Mouse (Mus musculus) T-cell, adult 2 months (primary cell): ENCODE measurements around the gene Fbxl14.

Source experiments
- DNase-seq: peaks from one replicate; pipeline ENCODE4 v3.0.0; 2022; ENCODE audit warnings: low spot score

Fbxl14 gene

DNA sequence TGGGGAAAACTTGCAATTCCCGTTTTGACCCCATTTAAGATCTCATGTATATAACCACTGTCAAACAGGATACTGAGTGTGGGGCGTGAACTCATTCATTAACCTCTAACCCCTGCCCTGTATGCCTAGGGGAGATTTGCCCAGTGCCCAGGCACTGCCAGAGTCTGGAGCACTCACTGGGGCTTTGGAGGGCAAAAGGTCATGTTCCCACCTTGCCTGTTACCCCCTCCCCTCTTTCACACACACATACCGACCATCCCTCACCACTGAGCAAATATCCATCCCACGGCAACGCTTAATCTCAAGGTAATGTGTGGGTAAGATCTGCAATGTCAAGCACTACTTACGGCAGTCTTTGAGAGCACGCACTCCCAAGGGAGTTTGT, 13.2 kb downstream of the Fbxl14 start:
- no peak for DNase-seq

GRCm38 (mm10) chr6:119499271-119499670, 19.8 kb downstream of the Fbxl14 start:
- peak; percentile 80 for DNase-seq

DNA sequence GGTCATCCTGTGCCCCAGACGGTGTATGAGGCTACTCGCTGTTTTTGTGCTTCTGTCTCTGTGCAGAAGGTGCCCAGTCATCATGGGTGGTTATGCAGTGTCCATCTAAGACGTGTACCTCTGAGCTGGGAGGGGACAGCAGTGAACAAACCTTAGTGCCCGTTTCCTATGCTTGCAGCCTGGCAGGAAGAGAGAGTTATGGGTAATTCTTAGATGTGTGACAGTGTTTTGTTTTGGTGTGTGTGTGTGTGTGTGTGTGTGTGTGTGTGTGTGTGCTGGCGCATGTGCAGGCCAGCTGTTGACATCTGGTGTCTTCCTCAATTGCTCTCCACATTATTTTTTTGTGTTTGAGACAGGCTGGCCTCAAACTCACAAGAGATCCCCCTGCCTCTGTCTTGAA, 20.6 kb downstream of the Fbxl14 start:
- DNase-seq = peak; percentile 77

- peak; percentile 74 for DNase-seq
These were observed 22.6 kb downstream of the Fbxl14 start for GRCm38 (mm10) chr6:119502031-119502430.

DNA sequence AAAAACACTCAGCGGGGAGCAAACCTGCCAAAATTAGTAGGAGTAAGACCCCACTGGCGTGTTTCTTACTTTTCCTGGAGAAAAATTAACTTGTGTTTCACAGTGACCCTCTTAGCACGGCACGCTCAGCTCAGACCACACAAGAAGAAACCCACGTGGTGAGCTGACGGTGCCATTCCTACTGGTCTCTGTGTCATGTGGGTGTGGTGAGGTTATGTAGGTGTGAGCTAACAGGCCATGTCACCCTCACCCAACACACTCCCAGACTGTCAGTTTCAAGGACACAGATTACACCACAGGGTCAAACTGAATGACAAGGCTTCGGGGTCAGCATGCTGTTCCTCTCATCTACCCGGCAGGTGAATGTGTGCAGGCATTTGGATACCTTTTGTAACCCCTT, 25.3 kb downstream of the Fbxl14 start:
- no peak for DNase-seq

DNA sequence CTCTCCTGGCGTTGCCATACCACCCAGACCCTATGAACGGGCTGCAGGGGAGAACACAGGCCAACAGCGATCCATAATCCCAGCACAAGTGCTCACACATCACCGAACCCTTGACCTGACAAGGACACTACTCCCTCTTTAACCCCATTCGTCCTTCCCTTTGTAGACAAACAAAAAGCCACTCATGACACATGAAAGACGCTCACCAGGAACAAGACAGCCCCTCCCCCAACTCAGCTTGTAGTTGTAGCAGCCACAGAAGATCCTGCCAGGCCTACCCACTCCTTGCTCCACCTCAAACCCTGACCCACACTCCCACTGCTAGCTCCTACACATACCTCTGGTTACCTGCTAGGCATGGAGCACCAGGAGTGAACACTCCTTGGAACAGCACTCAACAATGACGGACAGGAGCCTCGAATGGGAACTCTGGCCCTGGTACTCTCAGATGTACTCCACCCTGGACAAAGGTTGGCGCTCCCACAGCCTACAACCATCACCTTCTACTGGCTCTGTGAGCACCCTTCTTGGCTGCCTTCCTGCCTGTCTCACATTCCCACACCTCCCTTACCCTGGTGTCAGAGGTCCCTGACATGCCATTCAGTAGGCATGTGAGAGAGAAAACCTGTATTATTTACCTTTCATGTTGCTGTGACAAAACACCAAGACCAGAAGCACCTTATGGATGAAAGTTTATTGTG, 26.2 kb downstream of the Fbxl14 start:
- DNase-seq = peak; percentile 40

DNA sequence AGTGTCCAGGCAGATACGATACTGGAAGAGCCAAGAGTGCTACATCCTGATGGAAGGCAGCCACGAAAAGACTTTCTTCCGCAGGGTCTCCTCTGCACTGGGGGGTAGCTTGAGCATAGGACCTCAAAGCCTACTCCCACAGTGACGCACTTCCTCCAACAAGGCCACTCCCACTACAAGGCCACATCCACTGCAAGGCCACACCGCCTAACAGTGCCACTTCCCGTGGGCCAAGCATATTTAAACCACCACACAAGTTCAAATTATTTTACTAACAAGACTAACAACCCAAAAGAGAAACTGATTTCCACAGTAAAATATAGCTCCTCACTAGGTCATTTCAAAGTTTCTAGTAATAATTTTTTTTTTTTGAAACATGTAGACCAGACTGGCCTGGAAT, 28.8 kb downstream of the Fbxl14 start:
- peak; percentile 42 for DNase-seq

DNA sequence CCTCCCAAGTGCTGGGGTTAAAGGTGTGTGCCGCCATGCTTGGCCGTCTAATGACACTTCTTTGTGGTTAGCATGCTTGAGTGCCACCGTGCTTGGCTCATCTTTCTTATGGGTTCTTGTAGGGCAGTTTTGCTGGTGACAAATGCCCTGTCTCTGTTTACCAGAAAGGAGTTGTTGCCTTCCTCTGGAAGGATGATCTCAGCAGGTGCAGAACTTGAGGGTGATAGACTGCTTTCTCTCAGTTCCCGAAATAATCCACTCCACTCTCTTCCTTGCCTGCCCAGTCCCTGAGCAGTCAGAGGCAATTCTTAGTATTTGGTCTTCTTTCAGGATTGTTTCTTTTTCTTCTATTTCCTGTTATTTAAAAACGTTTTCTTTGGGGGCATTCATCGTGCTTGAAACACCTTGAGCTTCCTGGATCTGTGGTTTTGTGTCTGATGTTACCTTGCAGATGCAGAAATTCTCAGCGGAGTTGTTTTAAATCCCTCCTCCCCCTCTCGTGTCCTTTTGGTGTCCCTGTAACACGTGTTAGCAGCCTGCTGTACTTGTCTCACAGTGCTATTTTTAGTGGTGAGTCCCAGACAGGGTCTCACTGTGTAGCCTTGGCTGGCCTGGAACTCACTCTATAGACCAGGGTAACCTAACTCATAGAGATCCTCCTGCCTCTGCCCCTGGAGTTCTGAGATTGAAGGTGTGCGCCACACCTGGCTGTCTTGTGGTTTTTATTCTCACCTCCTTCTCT, 29.3 kb downstream of the Fbxl14 start:
- DNase-seq = peak; percentile 84

GRCm38 (mm10) chr6:119509437-119510037, 30.1 kb downstream of the Fbxl14 start:
- DNase-seq = peak; percentile 45

DNA sequence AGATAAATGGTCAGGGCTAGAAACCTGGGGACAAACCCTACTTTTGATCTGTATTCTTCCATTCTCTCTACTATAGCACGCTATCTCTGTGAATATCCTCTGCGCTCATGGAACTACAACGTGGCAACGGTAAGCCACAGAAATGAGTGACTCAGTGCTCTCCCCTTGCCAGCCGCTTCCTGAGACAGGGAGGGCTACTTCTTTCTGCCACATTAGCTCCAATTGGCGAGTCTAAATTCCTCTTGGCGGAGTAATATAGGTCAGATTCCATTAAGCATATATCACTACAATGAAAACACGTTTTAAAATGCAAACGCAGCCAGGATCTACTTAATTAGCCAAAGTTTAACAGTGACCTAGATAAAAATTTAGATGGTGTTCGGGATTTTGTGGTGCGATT, 33.2 kb downstream of the Fbxl14 start:
- no peak for DNase-seq

- no peak for DNase-seq
These were observed 34.0 kb downstream of the Fbxl14 start for GRCm38 (mm10) chr6:119513452-119513851.

- no peak for DNase-seq
These were observed 34.6 kb downstream of the Fbxl14 start for GRCm38 (mm10) chr6:119514085-119514484.

- DNase-seq = no peak
These were observed 41.3 kb downstream of the Fbxl14 start for GRCm38 (mm10) chr6:119520731-119521130.

DNA sequence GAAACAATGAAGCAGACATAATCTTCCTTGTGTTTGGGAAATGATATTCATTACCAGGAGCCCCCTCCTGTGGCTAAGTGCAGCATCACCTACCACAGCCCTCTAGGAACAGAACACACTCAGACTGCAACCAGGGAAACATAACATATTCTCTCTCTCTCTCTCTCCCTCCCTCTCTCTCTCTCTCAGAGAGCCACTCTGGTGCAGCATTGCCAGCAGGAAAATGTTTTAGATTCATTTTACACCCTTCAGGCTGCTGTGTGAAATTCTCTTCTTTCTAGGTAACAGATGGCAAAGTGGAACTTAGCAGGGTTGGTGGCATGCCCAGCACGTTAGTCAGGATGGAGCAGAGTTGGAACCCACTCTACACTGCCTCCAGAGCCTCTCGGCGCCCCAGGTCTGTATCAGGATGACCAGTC, 42.0 kb downstream of the Fbxl14 start:
- DNase-seq = peak; percentile 40

DNA sequence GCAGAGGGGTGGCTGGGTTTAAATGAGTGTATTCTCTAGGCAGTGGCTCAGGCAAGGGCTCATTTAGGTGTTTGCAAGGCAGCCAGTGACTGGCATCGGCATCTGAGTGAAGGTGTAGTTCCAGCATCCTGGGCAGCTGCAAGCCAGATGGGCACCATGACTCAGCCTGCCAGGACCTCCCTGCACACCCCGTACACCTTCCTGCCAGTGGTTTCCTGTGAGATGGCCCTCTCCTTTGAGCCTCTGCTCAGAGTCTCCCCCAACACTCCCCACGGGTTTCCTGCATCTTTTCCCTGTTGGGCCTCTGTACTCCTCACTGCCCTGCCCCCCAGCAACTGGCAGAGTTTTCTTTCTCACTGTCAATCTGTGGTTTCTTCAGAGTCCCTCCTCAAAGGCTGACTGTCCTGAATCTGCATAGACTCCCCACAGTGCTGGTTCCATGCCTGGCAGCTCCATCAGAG, 42.5 kb downstream of the Fbxl14 start:
- DNase-seq = peak; percentile 49

- DNase-seq = no peak
These were observed 47.0 kb downstream of the Fbxl14 start for GRCm38 (mm10) chr6:119526498-119526897.

DNA sequence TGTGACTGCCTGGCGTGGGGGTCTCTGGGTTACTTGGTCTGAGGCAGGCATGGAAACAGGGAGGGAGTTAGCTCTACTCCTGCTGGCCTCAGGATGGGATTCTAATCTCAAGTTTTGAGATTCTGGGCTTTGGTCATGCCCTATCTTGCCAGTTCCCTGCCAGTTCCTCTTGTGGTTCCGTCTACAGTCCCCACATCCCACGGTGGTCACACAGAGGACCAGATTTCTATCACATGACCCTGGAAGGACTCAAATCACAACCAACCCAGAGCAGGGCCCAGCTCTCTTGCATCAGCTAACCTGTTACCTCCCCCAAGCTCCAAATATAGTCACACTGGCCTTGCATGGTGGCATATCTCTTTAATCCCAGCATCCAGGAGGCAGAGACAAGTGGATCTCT, 50.2 kb downstream of the Fbxl14 start:
- DNase-seq = no peak
